Mouse (Mus musculus) layer of hippocampus, adult 2 months (tissue): ENCODE measurements around the gene Dpp6. TPM values are rescaled to one million over a fixed set of nuclear protein-coding genes. Genes with fewer than 3 reads are reported as not detected.

Experiments used
- DNase-seq, 2 experiments: peaks; one replicate each; pipeline ENCODE4 v3.0.0; 2022; ENCODE audit warnings: low spot score in 2 of 2
- H3K27ac ChIP-seq: fragments of 200-600 bp; 2 replicates; pipeline ENCODE4 v1.8.1; 2022
- H3K4me3 ChIP-seq: fragments of 200-600 bp; 2 replicates; pipeline ENCODE4 v1.8.1; 2022; ENCODE audit warnings: mild to moderate bottlenecking
- CTCF ChIP-seq: fragments of 200-600 bp; conservative IDR thresholded peaks from 2 replicates; pipeline ENCODE4 v1.8.1; 2022; ENCODE audit warnings: antibody characterized with exemption, mild to moderate bottlenecking, moderate library complexity
- total RNA-seq, 2 experiments: library from RNA; stranded (reverse); gene quantifications; 2 replicates each; pipeline ENCODE4 v1.2.3; 2021

Dpp6 gene
- total RNA-seq, 2 experiments from 2014 or later = 261 to 270 TPM

DNA sequence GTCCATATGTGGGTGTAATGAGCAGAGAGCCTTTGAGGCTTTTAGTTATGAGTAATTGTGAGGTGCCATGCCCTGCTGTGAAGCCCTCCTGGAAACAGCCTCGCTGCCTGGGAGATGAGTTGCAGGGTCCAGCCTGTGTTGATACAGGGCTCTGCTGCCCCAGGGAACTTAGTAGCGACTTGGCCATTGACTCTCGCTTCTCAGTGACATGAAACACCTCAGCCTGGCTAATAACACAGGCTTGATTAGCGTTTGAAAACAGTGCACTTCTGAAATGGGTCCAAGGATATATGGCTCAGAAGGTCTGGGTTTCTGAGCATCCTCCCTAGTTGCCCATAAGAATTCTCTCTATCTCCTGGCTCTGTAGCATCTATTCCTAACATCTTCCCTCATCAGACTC, 91.6 kb downstream of the Dpp6 start:
- Histone ChIP-seq H3K4me3 (no peak overlapping the region), H3K27ac (no peak overlapping the region)
- TF ChIP-seq CTCF = no peak
- no peak for DNase-seq

DNA sequence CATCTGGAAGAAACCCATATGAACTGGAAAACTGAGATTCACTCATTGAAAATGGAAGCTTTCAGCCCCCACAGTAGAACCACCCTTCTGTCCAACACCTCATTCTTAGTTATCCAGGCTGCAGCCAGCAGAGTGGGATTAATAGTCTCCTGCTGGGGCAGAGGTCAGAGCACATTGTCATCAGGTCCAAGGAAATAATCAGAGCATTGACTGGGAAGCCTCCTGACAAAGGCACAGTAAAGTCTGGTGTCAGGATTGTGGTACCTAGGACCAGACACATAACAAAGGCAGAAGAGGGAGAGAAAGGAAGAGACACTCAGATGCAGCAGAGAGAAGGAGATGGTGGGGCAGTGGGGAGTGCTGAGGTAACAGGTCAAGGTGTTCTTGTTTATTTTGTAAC, 93.3 kb downstream of the Dpp6 start:
- TF ChIP-seq CTCF = no peak
- DNase-seq = no peak
- no peak overlapping the region for H3K27ac ChIP-seq
- no peak overlapping the region for H3K4me3 ChIP-seq

DNA sequence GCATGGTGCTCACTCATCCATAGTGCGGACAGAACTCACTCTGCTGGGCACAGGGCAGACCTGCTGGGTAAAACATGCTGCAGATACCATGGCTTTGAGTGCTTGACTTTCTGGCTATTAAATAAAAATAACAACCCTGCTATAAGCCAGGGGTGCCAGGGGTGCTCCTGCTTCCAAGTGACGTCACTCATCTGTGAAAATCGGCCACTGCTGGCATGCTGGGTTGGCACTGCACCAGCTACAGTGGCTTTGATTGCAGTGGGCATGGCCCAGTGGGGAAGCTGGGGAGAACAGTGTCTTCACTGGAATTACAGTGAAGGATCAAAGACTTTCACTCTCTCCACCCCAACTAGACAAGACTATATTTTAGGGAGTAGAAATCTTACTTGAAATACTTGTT, 95.0 kb downstream of the Dpp6 start:
- TF ChIP-seq CTCF = no peak
- H3K4me3 ChIP-seq = no peak overlapping the region
- H3K27ac ChIP-seq = no peak overlapping the region
- no peak for DNase-seq

DNA sequence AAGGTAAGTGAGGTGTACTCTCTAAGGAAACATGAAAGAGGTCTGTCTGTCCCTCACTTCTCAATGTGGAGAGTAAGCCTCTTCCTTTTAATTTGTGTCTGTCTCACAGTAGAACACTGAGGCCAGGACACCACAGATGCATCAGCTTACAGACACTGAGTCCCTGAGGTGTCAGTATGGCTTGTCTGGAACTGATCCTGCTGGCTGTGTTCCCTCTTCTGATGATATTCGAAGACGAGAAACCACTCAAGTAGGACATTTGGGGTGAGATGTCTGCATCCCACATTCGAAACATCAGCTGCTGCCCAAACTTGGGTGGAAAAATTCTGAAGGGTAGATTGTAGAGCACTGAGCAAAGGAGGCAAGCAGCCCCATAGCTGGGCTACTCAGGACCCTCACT, 101.8 kb downstream of the Dpp6 start:
- DNase-seq = no peak
- no peak overlapping the region for H3K27ac ChIP-seq
- H3K4me3 ChIP-seq = no peak overlapping the region
- no peak for TF ChIP-seq CTCF

DNA sequence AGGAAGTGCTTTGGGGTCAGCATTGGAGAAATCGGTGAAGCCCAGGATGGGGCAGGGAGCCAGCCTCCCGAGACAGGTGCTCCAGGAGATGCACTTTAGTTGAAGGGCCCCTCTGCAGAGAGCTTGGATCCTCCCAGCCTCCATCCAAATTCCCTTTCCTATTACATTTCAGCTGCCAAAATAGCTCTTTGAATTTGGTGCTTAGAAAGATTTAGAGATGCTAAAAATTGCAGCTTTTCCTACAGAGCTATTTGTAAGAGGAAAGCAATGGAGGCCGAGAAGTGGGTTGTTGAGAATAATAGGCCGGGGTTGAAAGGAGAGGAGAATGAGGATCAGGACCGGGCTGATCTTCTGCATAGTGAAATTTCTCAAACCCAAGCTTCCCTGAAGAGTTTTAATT, 107.5 kb downstream of the Dpp6 start:
- H3K4me3 ChIP-seq = no peak overlapping the region
- DNase-seq = no peak
- no peak for TF ChIP-seq CTCF
- no peak overlapping the region for H3K27ac ChIP-seq

DNA sequence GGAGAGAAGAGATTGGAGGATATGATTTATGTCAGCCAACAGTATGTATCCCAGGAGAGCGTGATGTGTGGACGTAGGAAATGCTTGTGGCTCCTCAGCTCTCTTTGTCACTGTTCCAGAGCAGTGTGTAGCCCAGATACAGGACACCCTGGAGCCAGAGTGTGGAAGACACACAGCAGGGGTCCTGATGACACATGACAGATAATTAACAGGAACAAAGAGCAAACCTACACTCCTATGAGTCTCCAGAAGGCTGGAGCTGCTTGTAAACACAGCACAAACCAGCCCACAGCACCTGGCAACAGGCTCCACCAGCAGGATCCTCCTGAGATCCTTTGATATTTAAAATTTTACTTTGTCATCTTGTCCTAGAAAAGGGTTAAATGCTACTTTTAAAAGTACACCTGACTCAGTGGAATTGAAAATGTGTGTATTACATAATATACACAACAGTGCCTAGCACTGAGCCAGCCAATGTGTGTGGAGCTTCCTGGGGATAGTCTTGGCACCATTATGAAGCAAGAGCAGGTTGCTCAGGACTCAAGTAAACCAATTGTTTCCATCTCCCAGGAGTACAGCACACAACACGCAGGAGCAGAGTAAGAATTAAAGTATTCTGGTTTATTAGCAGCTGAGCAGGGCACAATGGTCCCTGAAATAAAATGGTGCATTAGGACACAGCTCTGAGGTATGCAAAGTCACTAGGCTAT, 115.6 kb downstream of the Dpp6 start:
- no peak for TF ChIP-seq CTCF
- no peak overlapping the region for H3K27ac ChIP-seq
- DNase-seq = no peak

DNA sequence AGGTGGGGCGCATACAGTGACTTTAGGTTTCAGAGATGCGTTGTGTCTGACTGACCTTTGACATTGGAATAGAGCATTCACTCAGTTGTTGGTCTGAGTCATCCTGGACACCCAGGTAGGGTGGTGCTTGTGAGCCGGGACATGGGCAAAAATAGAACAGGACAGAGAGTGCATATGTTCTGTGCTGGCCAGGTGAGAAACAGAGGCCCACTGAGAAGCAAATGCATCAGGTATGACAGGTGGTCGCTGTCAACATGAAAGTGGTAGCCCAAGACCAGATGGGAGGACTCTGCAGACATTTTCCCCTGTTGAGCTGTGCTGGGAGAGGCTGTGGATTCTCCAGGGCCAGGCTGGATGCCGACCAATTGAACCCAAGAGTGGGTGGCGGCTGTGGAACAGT, 117.9 kb downstream of the Dpp6 start:
- DNase-seq = no peak

More for the DNA sequence above, 115.6 kb downstream of the Dpp6 start:
- no peak overlapping the region for H3K4me3 ChIP-seq

DNA sequence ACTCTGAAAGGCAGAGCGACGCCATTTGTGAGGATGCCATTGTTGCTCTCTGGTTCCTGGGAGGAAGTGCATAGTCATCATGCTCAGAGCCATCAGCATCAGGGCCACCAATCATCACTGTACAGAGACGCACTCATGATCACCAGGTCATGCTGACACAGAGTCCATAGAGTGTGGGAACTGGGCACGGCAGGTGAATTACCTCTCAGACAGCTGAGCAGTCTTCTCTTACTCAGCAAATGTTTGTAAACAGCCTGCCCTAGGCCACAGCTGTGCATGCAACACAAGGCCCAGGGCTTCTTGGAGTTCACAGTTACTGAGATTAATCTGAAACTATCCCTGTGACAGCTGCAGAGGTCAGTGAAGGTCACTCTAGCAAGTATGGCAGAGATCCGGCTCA, 124.5 kb downstream of the Dpp6 start:
- Histone ChIP-seq H3K4me3 (no peak overlapping the region), H3K27ac (no peak overlapping the region)
- TF ChIP-seq CTCF = no peak
- DNase-seq = no peak

More for the DNA sequence above, 117.9 kb downstream of the Dpp6 start:
- H3K27ac ChIP-seq = no peak overlapping the region
- TF ChIP-seq CTCF = no peak
- no peak overlapping the region for H3K4me3 ChIP-seq

DNA sequence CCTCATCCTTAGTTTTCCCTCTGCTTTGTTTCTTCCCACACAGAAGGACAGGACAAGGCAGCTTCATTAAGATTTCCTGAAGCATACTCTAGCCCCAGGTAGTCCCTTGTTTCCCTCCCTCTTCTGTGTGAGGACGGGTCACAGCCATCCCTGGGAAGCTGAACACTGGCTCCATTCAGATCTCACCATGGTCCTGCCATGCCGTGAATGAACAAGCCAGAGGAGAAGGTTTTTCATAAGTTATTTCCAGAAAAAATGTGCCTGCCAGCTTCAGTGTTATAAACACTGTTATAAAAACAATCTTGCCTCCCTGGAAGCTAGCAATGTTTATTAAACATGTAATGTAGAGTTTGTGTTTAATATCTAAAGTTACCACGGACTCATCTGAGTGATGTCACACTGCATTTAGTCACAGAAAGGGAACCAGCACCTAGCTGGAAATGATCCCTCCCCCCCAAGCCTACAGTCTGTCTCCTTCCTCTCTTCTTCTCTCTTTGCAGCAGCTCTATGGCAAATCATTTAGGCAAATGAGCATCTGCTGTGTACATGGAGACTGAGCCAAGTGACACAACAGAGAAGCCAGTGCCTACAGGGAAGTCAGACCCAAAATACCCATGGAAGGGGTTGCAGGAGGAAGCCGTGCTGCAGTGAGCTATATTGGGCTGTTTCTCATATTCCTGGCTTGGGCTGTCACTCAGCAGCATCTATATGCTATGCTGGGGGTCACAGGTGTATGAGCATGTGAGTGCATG, 128.3 kb downstream of the Dpp6 start:
- DNase-seq = peak; percentile 11 to 14
- Histone ChIP-seq H3K27ac (no peak overlapping the region), H3K4me3 (no peak overlapping the region)
- TF ChIP-seq CTCF = no peak

DNA sequence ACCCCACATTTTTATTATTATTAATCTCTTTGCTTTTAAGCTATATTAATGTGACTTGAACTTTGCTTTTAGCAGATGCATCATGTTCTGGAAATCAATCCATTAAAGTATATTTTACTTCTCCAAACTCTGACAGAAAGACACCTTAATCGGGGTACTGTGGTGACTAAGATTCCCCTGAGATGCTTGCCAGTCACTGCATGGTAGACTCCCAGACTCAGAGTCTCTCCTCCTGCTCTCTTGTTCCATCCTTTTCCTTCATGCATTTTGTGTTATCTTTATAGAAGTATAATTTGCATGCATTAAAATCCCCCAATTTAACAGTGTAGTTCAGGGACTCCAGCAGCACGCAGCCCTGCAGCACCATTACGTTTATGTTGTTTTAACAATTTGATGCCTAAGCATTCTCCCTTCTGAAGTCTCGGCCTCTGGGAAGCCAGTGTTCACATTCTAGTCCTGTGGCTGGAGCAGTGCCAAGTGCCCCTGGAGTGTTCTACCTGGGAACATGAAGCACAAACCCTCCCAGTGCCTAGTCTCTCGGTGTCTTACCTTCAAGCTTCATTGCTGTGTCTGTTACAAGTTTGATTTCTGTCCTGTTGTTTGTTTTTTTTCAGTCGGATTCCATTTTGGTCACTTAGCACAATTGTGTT, 153.1 kb downstream of the Dpp6 start:
- Histone ChIP-seq H3K27ac (no peak overlapping the region), H3K4me3 (no peak overlapping the region)
- DNase-seq = no peak
- TF ChIP-seq CTCF = no peak

DNA sequence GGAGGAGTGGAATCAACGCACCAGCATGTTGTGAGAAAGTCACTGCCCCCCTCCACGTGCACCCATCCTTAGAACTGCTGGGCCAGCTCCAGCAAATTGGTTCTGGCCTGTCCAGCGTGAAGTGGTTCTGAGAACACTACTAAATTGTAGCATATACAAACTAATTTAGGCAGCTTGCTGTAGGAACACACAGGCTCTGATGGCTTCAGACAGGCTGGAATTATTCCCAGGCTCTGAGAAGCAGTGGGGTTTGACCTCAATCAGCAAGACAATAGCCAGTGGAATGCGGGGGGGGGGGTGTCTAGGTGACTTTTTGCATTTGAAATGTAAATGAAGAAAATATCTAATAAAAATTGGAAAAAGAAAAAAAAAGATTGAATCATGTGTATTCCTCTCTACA, 156.2 kb downstream of the Dpp6 start:
- H3K27ac ChIP-seq = no peak overlapping the region
- no peak overlapping the region for H3K4me3 ChIP-seq
- no peak for TF ChIP-seq CTCF
- no peak for DNase-seq

DNA sequence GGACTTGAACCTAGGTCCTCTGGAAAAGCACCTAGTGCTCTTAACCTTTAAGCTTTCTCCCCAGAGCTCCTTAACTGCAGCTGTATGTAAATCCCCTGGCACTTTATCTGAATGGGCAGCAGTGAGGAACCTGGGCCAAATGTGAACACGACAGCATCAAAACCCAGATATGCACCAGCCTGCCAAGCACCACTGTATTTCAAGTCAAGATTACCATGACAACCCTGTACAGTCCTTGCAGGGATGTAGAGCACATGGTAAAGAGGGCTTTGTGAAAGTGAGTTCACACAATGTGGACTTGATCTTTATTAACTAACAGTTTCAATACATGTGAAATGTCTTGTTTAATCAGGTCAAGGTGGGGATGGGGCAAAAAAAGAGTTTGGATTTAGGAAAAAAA, 162.3 kb downstream of the Dpp6 start:
- Histone ChIP-seq H3K27ac (no peak overlapping the region), H3K4me3 (no peak overlapping the region)
- no peak for DNase-seq
- TF ChIP-seq CTCF = no peak

DNA sequence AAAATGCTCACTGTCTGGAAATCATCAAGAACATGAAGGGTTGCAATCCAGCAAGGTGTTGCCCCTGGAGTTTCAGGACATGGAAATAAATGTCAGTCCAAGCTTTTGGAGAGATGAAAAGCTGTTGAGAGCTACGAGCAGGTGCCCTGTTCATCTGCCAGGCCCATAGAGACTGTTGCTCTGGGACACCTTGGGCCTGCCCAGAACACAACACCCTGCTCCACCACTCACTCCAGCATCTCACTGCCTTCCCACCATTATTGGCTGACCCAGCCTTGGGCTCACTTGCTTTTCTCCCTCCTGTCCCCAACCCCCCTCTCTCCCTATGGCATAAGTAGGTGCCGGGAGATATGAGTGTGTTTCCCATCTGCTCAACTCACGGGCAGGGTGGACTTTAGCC, 162.8 kb downstream of the Dpp6 start:
- no peak overlapping the region for H3K27ac ChIP-seq
- DNase-seq = no peak
- no peak overlapping the region for H3K4me3 ChIP-seq
- TF ChIP-seq CTCF = no peak

DNA sequence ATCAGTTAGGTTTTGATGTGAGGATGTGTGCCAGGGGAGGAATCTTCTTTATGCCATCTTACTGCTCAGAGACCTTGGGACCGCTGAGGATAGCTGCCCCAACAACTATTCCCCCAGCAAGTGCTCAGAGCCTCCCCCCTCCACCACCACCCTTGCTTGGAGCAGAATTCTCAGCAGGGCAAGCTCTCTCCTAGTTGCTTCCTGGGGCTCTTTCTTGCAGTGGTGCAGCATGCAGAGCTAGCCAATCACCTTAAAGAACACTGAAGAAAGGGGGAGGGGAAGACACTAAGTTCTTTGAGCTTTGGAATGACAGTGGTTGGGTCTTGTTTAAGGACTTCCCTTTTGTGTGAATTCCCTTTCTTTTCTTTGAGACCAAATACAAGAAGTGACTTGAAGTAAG, 168.1 kb downstream of the Dpp6 start:
- DNase-seq = no peak
- no peak overlapping the region for H3K27ac ChIP-seq
- no peak for TF ChIP-seq CTCF
- no peak overlapping the region for H3K4me3 ChIP-seq
